Mouse (Mus musculus): Measurements from ENCODE around the gene Irf4.

The Irf4 gene

DNA sequence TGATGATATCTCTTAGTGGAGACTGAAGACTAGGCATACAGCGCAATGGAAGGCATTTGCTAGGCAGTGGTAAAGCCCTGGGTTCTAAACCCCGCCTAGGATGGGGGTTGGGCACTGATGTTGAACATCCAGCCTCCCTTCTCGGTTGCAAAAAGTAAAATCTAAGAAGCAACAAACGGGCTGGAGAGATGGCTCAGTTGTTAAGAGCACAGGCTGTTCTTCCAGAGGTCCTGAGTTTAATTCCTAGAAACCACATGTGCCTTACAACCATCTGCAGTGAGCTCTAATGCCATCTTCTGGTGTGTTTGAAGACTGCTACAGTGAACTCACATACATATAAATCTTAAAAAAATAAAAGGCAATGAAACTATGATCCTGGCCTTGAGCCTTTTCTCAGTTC, 13.2 kb downstream of the Irf4 start:
- no peak for DNase-seq (ENCODE audit: low read depth)

DNA sequence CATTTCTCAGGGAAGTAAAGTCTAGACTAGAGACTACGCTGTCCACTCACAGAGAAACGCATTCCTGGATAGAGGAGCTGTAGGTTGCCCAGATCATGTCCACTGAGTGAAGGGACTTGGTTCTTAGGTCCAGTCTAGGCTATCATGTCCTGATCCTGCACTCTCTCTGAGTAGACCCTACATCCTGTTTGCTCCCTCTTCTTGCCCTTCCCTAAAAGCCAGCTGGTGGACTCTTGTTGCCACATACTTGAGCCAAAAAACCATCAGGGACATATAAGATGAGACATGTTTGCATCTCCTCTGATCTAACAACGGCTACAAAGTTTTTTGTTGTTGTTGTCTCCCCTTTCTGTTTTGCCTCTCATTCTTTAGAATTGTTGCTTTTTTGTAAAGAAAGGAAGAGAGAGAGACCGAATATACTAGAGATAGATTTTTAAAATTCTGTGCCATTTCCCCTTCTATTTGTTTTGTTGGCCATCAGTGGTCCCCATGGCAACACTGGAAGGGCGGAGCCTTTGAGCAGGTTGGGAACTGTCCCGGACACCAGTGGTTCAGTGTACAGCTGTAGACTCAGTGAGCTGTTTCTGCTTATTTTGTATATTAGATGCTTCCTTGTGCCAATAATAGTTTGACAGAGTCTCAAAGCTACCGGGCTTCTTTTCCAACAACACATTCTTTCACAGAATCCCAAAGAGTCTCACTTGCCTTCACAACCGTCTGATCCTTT, 15.2 kb downstream of the Irf4 start:
- no peak for DNase-seq (ENCODE audit: low read depth)

DNA sequence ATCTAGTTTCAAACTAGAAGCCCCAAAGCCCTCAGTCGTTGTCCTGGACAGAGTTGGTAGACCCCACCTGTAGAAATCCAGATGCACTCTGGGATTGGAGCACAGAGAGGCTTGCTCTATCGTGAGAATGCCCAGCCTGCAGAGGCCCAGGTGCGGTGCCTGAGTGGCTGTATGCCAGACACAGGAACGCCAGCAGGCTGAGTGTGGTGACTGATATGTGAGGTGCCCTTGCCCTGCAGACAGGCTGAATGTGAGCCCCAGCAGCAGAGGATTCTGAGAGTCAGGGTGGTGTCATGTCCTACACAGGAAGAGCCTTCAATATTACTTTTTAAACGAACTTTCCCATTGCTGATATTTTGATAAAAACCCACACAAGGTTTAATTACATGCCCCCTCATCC, 16.9 kb downstream of the Irf4 start:
- no peak for DNase-seq (ENCODE audit: low read depth)

DNA sequence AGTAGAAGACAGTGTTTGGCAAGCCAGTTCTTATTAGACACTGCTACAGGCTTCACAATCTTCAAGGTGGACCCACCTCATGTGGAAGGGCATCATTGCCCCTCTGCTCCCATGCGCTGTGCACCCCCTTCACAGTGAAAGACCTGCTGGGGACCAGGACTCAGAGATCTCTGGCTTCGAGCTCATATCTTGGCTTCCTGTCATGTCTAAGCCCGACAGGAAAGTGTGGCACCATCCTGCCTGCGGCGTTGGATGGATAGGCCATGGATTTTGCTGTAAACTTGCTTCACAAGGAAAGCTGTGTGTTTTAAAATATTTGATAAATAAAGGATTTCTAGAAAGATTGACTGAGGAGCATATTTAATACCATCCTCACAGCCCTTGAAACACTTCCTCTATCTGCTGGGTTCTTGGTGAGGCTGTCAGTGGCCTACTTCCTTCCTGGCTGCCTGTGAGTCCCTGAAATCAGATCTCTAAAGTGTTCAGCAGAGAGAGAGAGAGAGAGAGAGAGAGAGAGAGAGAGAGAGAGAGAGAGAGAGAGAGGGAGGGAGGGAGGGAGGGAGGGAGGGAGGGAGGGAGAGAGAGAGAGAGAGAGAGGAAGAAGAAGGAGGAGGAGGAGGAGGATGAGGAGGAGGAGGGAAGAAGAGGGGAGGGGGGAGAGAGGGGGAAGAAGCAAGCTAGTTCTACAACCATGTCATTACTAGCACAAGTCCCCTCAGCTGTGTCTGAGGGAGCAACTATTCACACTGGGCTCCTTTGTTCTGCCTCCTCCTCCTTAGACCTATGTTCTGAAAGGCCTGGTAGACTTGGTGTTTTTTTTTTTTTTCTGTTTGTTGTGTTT, 17.8 kb downstream of the Irf4 start:
- DNase-seq (ENCODE audit: low read depth): no peak

DNA sequence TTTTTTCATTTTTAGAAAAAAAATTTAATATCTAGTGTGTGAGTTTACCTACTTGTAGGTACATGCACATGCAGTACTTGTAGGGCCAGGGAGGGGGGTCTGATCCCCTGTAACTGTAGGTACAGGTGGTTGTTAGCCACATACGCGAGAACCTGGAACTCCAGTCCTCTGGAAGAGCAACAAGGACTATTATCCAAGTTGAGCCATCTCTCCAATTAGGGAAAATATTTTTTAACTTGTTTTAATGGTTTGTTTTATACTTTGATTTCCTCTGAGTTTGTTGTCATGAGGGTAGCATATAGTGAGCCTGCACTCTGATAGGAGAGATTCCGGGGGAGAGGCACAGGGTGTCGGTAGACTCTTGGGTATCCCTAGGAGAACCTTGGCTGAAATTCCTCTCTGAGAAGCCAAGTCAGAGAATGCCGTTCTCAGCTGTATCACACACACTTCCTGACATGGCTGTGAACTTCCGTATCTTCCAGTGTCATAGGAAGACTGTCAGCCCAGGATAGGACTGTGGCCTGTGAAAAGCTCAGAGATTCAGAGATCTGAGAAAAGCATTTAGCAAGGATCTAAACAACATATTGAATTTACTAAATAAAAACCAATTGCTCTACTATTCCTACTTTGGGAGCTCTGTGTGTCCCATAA, 18.6 kb downstream of the Irf4 start:
- DNase-seq (ENCODE audit: low read depth): no peak

DNA sequence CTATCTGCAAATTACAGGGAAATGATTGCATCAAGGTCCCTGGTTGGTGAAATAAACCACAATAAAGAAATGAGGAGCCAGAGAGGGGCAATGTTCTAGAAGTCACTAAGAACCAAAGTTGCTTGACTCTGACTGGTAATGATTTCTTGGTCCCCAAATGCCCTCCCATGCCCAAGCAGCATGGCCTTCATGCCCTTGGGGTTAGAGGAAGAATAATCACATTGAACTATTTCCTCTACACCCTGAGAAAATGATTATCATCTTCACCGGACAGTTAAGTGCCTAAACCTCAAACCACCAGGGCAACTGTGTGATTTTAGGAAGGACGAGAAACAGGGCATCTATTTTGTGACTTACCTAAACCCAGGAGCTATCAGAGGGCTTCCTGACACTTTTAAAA, 27.0 kb downstream of the Irf4 start:
- no peak for DNase-seq (ENCODE audit: low read depth)

DNA sequence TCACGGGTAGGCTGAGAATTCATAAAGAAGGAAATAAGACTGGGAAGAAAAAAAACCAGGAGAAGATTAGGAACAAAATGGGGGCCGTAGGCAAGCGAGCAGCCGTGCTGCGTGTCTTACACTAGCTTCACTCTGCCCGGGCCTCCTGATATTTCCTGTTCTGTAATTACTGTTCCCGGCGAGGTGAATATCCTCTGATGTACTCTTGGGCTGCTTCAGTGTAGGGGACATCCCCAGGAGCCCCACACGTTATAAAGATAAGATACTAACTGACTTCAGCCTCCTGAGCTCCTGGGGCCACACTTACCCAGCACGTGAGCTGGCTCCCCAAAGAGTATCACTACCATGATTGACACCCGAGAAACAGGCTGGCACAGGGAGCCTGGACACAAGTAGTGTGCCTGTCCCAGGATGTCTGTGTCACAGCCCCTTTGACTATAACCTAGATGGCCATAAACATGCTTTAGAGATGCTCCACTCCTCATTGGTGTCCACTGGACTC, 28.7 kb downstream of the Irf4 start:
- no peak for DNase-seq (ENCODE audit: low read depth)

DNA sequence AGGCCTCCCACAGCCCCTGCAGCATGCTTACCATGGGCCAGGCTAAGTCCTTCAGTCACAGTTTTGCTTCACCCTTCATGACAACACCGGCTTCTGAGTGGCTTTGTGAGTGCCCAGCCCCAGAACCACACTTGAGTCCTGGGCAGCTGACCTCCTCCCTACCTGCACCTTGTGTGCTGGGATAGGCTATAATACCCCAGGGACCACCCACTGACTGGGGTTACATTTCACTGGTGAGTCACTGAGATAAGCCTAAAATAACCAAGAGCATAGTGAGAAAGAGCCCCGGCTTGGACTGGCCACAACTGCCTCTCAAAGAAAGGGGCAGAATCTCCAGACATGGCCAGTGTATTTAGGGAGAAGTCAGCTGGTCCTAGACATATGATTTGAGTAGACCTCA, 32.9 kb downstream of the Irf4 start:
- no peak for DNase-seq (ENCODE audit: low read depth)

DNA sequence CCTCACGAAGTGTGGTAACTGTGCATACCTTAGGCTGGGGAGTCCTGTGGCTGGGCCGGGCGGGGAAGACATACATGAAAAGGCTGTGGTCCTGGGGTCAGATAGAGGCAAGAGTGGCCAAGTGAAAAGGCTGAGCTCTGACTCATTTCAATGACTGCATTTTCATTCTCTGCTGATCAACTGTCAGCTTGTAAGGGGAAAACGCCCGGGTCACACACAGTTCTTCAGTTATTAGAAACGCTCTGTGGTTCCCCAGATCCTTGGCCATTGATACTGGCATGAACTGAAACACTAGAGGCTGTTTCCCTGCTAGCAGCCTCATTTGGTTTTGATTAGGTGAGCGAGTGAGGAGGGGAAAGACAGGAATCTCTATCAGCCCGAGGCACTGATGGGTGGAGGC, 33.4 kb downstream of the Irf4 start:
- no peak for DNase-seq (ENCODE audit: low read depth)

DNA sequence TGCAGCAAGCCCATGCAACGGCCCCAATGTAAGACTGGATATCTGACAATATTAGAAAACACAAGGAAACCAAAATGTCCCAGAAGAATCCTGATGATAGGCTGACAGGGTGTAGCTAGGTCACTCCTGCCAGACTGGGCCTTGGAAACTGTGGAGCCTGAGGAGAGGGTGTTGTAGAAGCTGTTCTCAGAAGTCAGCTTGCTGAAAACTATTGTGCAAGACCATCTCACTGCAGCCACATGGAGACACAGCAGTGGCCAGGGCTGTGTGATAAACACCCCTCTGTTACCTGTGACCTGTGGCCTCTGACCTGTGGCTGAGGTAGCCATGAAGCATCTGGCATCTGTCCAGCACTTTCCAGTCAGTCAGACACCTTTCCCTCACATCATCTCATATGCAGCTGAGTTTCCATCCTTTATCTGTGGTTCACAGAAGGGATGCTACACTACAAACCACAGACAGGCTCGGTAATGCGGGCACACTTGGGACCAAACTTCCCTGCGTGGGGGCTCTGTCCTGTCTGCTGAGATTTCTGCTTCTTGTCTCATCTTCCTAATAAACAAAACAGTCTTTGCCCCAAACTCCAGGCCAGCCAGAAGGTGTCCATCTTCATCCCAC, 36.5 kb downstream of the Irf4 start:
- no peak for DNase-seq (ENCODE audit: low read depth)

DNA sequence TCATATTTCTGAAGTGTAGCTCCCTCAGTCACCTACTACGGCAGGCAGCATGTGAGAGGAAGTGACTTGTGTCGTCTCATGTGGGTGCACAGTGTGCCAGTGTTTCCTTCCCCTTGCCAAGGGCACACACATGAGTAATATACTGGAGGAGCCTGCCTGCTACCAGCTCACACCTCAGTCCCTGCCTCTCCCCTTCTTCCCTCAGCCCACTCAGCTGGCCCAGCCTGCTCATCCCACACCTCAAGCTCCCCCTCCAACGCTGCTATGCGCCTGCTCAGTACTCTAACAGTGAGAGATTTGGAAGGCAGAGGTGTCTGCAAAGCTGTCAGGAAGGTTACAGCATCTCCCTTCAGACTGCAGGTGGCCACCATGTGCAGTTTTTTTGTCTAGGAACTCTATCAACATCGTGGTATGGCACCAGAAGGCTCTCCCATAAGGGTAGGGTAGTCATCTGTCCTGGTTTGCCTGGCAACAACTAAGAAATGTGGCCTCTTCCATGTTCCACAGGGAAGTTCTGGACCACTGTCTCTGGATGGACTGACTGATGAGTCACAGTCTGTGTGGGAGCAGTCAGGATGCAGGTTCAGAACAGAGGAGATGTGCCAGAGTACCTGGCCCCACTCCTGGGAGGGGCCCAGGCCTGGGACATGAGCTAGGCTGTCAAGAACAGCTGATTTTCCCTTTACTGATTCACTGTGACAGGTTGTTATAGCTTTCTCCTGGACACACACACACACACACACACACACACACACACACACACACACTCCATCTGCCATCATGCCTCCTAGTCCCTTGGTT, 37.4 kb downstream of the Irf4 start:
- DNase-seq (ENCODE audit: low read depth): peak; percentile 18

DNA sequence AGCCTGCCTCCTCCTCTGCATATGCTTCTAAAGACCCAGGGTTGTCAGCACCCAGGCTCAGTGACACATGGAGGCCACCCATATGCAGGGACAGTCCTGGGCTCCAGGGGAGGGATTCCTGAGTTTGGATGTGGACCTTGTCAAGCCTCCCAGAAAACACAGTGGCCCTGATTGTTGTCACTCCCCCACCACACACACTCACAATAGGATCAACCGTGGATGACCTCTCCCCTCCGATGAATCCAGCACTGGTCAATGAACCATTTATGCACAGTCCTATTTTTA, 38.0 kb downstream of the Irf4 start:
- DNase-seq (ENCODE audit: low read depth): no peak

DNA sequence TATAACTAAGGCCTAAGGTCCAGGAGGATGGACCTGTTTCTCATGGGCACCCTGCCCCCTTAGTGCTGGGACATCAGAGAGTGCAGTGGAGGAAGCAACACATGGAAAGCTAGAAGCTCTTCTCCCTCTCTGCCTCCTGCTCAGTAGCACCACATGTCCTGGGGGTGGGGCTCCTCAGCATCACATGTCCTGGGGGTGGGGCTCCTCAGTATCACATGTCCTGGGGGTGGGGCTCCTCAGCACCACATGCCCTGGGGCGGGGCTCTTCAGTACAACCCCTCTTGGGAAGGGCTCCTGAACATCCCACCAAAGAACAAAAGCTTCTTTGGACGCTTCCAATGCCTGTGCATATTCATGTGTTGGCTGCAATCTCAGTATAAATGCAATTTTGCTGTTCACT, 38.5 kb downstream of the Irf4 start:
- no peak for DNase-seq (ENCODE audit: low read depth)

DNA sequence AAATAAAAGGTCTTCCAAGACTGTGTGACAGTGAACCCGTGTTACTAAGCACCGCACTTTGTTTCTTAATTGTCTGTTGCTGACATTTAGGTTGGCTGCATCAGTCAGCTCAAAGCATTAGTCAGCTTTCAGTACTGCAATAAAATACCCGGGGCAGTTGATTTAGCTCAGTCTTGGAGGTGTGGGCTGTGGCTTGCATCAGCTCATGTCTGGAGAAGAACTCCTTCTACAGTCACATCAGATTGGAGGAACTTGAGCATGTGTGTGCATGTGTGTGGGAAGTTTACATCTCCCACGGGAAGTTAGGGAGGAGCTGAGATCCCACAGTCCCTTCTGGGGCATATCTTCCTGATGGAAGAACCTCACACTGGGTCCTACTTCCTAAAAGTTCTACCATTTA, 38.9 kb downstream of the Irf4 start:
- no peak for DNase-seq (ENCODE audit: low read depth)

DNA sequence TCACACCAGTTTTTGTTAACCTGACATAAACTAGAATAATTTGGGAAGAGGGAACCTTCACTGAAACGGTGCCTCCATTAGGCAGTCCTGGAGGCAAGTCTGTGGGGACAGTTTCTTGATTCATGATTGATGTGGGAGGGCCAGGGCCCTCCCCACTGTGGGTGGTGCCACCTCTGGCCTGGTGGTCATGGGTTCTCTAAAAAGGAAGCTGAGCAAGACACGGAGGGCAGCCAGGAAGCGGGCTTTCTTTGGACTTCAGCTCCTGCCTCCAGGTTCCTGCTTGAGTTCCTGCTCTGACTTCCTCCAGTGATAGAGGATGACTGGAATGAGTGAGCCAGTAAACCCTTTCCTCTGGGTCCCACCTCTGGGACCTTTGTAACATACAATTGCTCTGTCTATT, 39.4 kb downstream of the Irf4 start:
- DNase-seq (ENCODE audit: low read depth): no peak

DNA sequence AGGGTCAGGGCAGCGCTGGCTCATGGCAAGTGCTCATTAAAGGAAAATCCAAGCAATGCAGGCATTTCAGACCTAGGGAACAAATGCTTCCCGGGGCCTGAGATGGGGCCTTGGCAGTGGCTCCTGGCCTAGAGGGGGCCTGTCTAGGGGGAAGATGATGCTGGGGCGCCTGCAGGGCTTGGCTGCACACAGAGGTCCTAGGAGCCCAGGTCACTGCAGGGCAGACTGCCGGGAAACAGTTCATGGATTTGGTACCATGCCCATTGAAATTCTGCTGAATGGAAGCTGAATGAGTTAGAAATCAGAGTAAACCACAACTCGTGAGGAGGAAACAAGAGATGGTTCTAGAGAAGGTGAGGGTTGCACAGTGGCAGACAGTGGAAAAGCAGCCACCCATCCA, 41.0 kb downstream of the Irf4 start:
- no peak for DNase-seq (ENCODE audit: low read depth)

DNA sequence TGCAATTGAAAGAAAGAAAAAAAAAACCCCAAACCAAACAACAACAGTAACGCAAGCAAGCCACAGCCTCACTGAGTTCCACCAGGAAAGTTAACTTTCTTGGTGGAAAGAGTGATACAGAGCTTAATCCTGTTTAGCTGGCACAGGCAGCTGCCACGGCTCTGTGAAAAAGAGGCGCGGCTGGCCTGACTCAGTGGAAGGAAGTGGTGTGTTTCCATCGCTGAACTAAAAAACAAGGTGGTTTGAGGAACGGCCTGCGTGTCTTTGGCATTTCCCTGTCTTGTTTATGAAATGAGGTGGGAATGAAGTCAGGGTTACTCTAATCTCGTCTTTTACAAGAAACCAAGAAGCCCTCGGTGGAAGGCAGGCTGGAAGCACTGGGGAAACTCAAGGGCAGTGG, 43.3 kb downstream of the Irf4 start:
- no peak for DNase-seq (ENCODE audit: low read depth)

DNA sequence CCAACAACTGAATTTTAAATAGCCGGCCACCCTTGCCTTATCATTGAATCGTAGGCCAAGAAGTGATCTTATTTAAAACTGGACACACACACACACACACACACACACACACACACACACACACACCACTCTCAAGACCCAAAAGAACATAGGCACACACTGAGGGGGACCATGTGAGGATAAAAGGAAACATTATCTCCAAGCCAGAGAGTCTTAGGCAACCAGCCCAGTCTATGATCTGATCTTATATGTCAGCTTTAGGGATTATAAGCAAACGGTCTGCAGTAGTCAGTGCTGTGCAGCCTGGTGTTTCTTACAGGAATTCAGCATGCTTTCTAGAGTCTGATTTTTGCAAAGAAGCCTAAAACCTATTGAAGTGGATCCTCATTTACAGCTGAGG, 43.7 kb downstream of the Irf4 start:
- no peak for DNase-seq (ENCODE audit: low read depth)

DNA sequence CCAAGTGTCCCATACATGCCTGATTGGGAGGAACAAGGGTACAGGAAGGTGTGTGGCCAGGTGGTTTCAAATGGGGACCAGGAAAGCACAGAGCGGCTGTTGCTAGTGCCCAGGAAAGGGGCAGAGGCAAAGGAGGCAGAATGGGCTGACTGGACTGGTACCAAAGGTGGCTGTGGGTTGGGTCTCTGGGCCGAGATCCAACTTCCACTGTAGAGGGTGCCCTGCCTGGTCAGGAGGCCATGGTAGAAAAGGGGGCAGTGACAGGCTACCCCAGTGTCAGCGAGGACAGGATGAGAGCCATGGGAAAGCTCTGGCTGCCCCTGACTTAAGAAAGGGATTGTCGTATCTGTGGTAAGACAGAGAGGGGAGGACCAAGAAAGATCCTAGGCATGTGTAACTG, 44.2 kb downstream of the Irf4 start:
- no peak for DNase-seq (ENCODE audit: low read depth)

DNA sequence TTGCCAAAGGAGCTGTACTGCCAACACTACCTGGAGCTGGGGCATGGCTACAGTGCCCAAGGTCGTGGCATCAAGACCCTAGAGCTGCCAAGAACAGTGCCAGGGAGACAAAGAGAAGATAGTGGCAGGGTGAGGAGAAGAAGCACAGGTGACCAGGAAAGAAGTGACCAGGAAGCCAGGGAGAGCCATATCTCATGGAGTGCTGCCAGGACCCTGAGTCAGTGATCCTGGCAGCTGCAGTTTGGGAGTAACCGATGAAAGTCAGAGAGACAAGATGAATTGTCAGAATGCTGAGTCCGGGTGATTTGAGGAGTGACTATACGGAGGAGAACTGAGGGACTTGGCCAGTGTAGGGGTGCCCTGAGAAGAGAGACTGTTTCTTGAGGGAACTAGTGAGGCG, 44.6 kb downstream of the Irf4 start:
- DNase-seq (ENCODE audit: low read depth): no peak

DNA sequence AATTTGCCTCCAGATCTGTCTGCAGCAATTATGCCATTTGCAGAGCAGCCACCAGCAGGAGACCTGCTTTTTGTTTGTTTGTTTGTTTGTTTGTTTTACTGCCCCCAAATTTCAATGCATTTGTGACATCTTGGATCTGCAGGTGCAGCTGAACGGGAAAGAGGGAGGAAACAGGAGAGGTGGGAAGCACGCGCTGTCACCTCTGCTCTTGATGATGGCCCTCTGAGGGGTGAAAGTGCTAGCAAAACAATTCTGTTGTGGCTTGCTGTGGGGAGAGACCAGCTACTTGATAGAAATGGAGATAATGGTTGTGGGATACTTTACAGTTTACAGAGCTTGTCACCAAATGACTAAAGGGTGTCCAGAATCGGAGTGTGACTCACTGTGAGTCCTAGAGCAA, 46.9 kb downstream of the Irf4 start:
- no peak for DNase-seq (ENCODE audit: low read depth)

DNA sequence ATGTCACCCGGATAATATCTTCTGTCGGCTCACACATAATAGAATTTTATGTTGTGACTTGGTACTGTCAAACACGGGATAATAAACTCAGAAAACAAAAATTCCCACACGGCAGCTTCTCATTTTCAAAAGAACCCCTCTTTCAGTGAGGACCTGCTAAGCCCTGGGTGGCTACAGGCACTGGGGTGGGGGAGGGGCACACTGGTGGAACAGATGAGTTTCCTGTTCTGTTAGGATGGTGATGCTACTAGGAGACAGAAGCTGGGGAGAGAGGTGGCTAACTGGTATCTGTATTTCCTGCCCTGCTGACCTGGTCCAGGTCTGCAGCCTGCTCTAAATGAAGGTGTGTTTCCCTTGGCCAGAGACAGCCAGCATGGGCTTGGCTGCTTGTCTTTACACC, 52.9 kb downstream of the Irf4 start:
- no peak for DNase-seq (ENCODE audit: low read depth)
